Mouse (Mus musculus): ENCODE measurements at regions not wholly inside any gene's neighbourhood (a gene's known extent, or its start where the extent isn't known, plus 50 kb on each side); places are given as distances from the start of the nearest gene placed in this dataset.

- no peak overlapping the region for H3K4me3 ChIP-seq
- peak overlapping the region; percentile 48 for H3K4me2 ChIP-seq (ENCODE audit: low read depth)
- H3K27me3 ChIP-seq (ENCODE audit: control insufficient read depth, insufficient read depth, insufficient read length) = no peaks in the 10 kb centered on the region
- H3K79me2 ChIP-seq (ENCODE audit: control insufficient read depth, insufficient read depth) = no peaks in the 10 kb centered on the region
- no peak overlapping the region for H3ac ChIP-seq (ENCODE audit: control insufficient read depth, insufficient read length)
- no peaks in the 10 kb centered on the region for H3K36me3 ChIP-seq (ENCODE audit: control insufficient read depth, insufficient read depth)
- TF ChIP-seq POLR2AphosphoS2 (IDR thresholded peaks at IDR 0.05; ENCODE audit: insufficient read length, low read depth) = no peak
- TF ChIP-seq MYOG (IDR thresholded peaks at IDR 0.05; ENCODE audit: control insufficient read depth in 1 of 3, insufficient read depth in 1 of 3, insufficient read length in 2 of 3, low read depth in 2 of 3) = peak in 1 of 3 experiments; percentile 20
Measured at GRCm38 (mm10) chr13:110967109-110967508, 287.7 kb upstream of the Actbl2 start.

GRCm38 (mm10) chr13:110967626-110968506 lies 286.9 kb upstream of the Actbl2 start:
- H3K4me2 ChIP-seq (ENCODE audit: low read depth) = peak overlapping the region; percentile 48
- no peak overlapping the region for H3K4me3 ChIP-seq
- no peaks in the 10 kb centered on the region for H3K27me3 ChIP-seq (ENCODE audit: control insufficient read depth, insufficient read depth, insufficient read length)
- TF ChIP-seq MAX (IDR thresholded peaks at IDR 0.05; ENCODE audit: low read depth) = no peak
- no peak for TF ChIP-seq CEBPB (IDR thresholded peaks at IDR 0.05; ENCODE audit: insufficient read depth, poor library complexity, severe bottlenecking)
- no peak for TF ChIP-seq SRF (IDR thresholded peaks at IDR 0.05; ENCODE audit: control insufficient read depth, insufficient read length, low read depth)
- no peak for TF ChIP-seq POLR2AphosphoS2 (IDR thresholded peaks at IDR 0.05; ENCODE audit: insufficient read length, low read depth)
- no peak for TF ChIP-seq TCF3 (IDR thresholded peaks at IDR 0.05; ENCODE audit: insufficient read length, low read depth)
- TF ChIP-seq MYOD1 (IDR thresholded peaks at IDR 0.05; ENCODE audit: control insufficient read depth in 1 of 3, insufficient read length in 2 of 3, low read depth in 2 of 3) = no peak
- no peak for TF ChIP-seq E2F4 (IDR thresholded peaks at IDR 0.05; ENCODE audit: insufficient read depth)
- no peak for TF ChIP-seq REST (IDR thresholded peaks at IDR 0.05; ENCODE audit: insufficient read depth, insufficient read length)
- no peak for TF ChIP-seq TCF12 (IDR thresholded peaks at IDR 0.05; ENCODE audit: insufficient read depth, poor library complexity, severe bottlenecking)
- H3ac ChIP-seq (ENCODE audit: control insufficient read depth, insufficient read length) = no peak overlapping the region
- no peaks in the 10 kb centered on the region for H3K36me3 ChIP-seq (ENCODE audit: control insufficient read depth, insufficient read depth)
- no peaks in the 10 kb centered on the region for H3K79me2 ChIP-seq (ENCODE audit: control insufficient read depth, insufficient read depth)

- no peak overlapping the region for H3K4me3 ChIP-seq
Measured at GRCm38 (mm10) chr13:110968507-110968905, 286.3 kb upstream of the Actbl2 start.

GRCm38 (mm10) chr13:110977379-110977778 lies 277.4 kb upstream of the Actbl2 start:
- H3K36me3 ChIP-seq (ENCODE audit: control insufficient read depth, insufficient read depth) = no peaks in the 10 kb centered on the region
- H3K4me2 ChIP-seq (ENCODE audit: low read depth) = no peak overlapping the region

More at GRCm38 (mm10) chr13:110968507-110968905, 286.3 kb upstream of the Actbl2 start:
- Histone ChIP-seq H3K4me2 (ENCODE audit: low read depth) (no peak overlapping the region), H3ac (ENCODE audit: control insufficient read depth, insufficient read length) (no peak overlapping the region), H3K36me3 (ENCODE audit: control insufficient read depth, insufficient read depth) (no peaks in the 10 kb centered on the region), H3K79me2 (ENCODE audit: control insufficient read depth, insufficient read depth) (no peaks in the 10 kb centered on the region), H3K27me3 (ENCODE audit: control insufficient read depth, insufficient read depth, insufficient read length) (no peaks in the 10 kb centered on the region)
- TF ChIP-seq MYOG (IDR thresholded peaks at IDR 0.05; ENCODE audit: control insufficient read depth in 1 of 3, insufficient read depth in 1 of 3, insufficient read length in 2 of 3, low read depth in 2 of 3) (no peak), USF1 (IDR thresholded peaks at IDR 0.05; ENCODE audit: low read depth) (no peak), REST (IDR thresholded peaks at IDR 0.05; ENCODE audit: insufficient read depth, insufficient read length) (no peak), TCF3 (IDR thresholded peaks at IDR 0.05; ENCODE audit: insufficient read length, low read depth) (no peak), CEBPB (IDR thresholded peaks at IDR 0.05; ENCODE audit: insufficient read depth, poor library complexity, severe bottlenecking) (no peak), POLR2A (IDR thresholded peaks at IDR 0.05; ENCODE audit: insufficient read length, low read depth) (no peak), POLR2AphosphoS2 (IDR thresholded peaks at IDR 0.05; ENCODE audit: insufficient read length, low read depth) (no peak), TCF12 (IDR thresholded peaks at IDR 0.05; ENCODE audit: insufficient read depth, poor library complexity, severe bottlenecking) (no peak), E2F4 (IDR thresholded peaks at IDR 0.05; ENCODE audit: insufficient read depth) (no peak), SRF (IDR thresholded peaks at IDR 0.05; ENCODE audit: control insufficient read depth, insufficient read length, low read depth) (no peak), MAX (IDR thresholded peaks at IDR 0.05; ENCODE audit: low read depth) (no peak), MYOD1 (IDR thresholded peaks at IDR 0.05; ENCODE audit: control insufficient read depth in 1 of 3, insufficient read length in 2 of 3, low read depth in 2 of 3) (no peak)

More at GRCm38 (mm10) chr13:110977379-110977778, 277.4 kb upstream of the Actbl2 start:
- Histone ChIP-seq H3K27me3 (ENCODE audit: control insufficient read depth, insufficient read depth, insufficient read length) (no peaks in the 10 kb centered on the region), H3K79me2 (ENCODE audit: control insufficient read depth, insufficient read depth) (no peaks in the 10 kb centered on the region), H3K4me3 (no peak overlapping the region), H3ac (ENCODE audit: control insufficient read depth, insufficient read length) (no peak overlapping the region)
- no peak for TF ChIP-seq SRF (IDR thresholded peaks at IDR 0.05; ENCODE audit: control insufficient read depth, insufficient read length, low read depth)
- no peak for TF ChIP-seq TCF12 (IDR thresholded peaks at IDR 0.05; ENCODE audit: insufficient read depth, poor library complexity, severe bottlenecking)
- no peak for TF ChIP-seq CEBPB (IDR thresholded peaks at IDR 0.05; ENCODE audit: insufficient read depth, poor library complexity, severe bottlenecking)
- no peak for TF ChIP-seq POLR2AphosphoS2 (IDR thresholded peaks at IDR 0.05; ENCODE audit: insufficient read length, low read depth)
- TF ChIP-seq REST (IDR thresholded peaks at IDR 0.05; ENCODE audit: insufficient read depth, insufficient read length) = no peak
- TF ChIP-seq MYOD1 (IDR thresholded peaks at IDR 0.05; ENCODE audit: control insufficient read depth in 1 of 3, insufficient read length in 2 of 3, low read depth in 2 of 3) = no peak
- TF ChIP-seq E2F4 (IDR thresholded peaks at IDR 0.05; ENCODE audit: insufficient read depth) = no peak
- no peak for TF ChIP-seq MYOG (IDR thresholded peaks at IDR 0.05; ENCODE audit: control insufficient read depth in 1 of 3, insufficient read depth in 1 of 3, insufficient read length in 2 of 3, low read depth in 2 of 3)
- TF ChIP-seq USF1 (IDR thresholded peaks at IDR 0.05; ENCODE audit: low read depth) = no peak
- no peak for TF ChIP-seq TCF3 (IDR thresholded peaks at IDR 0.05; ENCODE audit: insufficient read length, low read depth)
- TF ChIP-seq MAX (IDR thresholded peaks at IDR 0.05; ENCODE audit: low read depth) = no peak
- no peak for TF ChIP-seq POLR2A (IDR thresholded peaks at IDR 0.05; ENCODE audit: insufficient read length, low read depth)

All from myocyte (in vitro differentiated cells).